Mouse (Mus musculus): ENCODE data around the gene Klk13. TPM values are rescaled to one million over a fixed set of nuclear protein-coding genes. Genes with fewer than 3 reads are reported as not detected.
"Not testable (repeated sequence)": the region's sequence is repeated elsewhere in the genome, so short reads cannot be mapped to it uniquely, and the experiment has no call there.

Gene Klk13
- polyA plus RNA-seq (2015; fragmentation: Nextera tagmentation; extraction: Ambion mirVana), result not detected in 2 replicates

DNA sequence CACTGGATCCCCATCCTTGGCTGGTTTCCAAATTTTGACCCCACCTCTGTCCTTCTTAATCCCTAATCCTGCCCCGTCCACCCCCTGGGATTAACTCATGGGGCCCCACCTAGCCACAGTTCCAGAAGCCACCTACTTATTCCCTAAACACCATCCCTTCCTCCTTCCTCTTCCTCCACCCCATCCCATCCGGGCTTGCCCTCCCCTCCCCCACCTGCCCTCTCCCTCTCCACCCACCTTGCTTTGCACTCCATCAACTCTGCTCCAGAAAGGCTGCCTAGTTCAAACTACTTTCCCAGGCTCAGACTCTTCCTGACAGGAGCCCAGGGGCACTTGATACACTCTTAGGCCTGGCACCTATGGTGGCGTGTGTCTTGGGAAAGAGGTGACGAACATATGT lies at the start of gene Klk13:
Gene Klk13 (plus strand): TSS at position 301 of the 400 bp plus-strand sequence.
- H3K36me3 ChIP-seq, result no peaks in the 10 kb centered on the region
- no peak for ATAC-seq (ENCODE audit: low read depth)
- H3K4me1 ChIP-seq (replicated peaks), result no peaks in the 10 kb centered on the region
- no peak within 1 kb of the TSS for H3K4me3 ChIP-seq
- peaks cover 9% of the 10 kb centered on the region; the same call in 1 of the 2 replicates for H3K27me3 ChIP-seq
- H3K9me3 ChIP-seq, result no peaks in the 10 kb centered on the region
- 71% methylated on average over 4 of the region's 4 CpGs for WGBS
- H3K9ac ChIP-seq, result no peak within 1 kb of the TSS
- H3K4me2 ChIP-seq, result no peak within 1 kb of the TSS
- H3K27ac ChIP-seq (replicated peaks), result no peak within 1 kb of the TSS

DNA sequence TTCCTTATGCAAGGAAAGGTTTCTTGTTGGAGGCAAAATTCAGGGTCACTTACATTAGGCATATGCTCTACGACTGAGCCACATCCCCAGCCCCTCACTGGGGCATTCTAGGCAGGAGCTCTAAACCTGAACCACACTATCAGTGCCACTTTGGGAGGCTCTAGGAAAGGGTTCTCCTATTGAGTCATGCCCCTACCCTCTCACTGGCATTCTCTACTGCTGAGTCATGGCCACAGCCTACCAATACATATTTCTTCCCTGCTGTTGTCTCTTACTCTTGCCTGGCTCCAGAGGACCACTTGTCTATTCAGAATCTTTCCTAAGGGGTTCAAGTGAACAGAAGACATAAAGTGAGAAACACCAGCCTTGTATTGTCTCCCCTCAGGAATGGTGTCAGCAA lies 49.6 kb upstream of the Klk13 start:
- no peak overlapping the region for H3K27ac ChIP-seq (replicated peaks)
- H3K27me3 ChIP-seq, result no peaks in the 10 kb centered on the region
- H3K4me1 ChIP-seq (replicated peaks), result no peaks in the 10 kb centered on the region
- no peaks in the 10 kb centered on the region for H3K36me3 ChIP-seq
- no peak for ATAC-seq (ENCODE audit: low read depth)
- no peak overlapping the region for H3K4me2 ChIP-seq
- no peaks in the 10 kb centered on the region for H3K9me3 ChIP-seq
- 79% methylated on average over 1 of the region's 1 CpGs for WGBS
- no peak overlapping the region for H3K4me3 ChIP-seq
- no peak overlapping the region for H3K9ac ChIP-seq

DNA sequence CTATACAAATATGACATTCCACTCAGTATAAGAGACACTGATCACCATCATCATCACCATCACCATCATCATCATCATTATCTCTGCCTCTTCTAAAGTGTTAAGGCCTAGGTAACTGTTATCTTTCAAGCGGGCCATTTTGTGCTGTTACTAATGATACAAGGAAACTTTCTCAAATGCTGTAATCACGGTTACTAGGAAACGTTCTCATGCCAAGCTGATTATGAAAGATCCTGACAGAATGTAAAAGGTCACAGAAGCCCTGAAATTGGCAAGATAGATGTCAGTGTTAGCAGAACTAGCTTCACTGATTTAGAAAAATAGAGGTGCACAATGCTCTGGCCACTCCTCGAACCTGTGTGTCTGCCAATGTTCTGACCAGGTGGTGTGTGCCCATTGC lies 45.1 kb upstream of the Klk13 start:
- not testable (repeated sequence) for H3K4me1 ChIP-seq (replicated peaks); H3K27me3 ChIP-seq; H3K27ac ChIP-seq (replicated peaks); H3K4me3 ChIP-seq; H3K9ac ChIP-seq; H3K4me2 ChIP-seq; ATAC-seq (ENCODE audit: low read depth); H3K9me3 ChIP-seq; H3K36me3 ChIP-seq
- WGBS, result 93% methylated on average over 4 of the region's 4 CpGs

DNA sequence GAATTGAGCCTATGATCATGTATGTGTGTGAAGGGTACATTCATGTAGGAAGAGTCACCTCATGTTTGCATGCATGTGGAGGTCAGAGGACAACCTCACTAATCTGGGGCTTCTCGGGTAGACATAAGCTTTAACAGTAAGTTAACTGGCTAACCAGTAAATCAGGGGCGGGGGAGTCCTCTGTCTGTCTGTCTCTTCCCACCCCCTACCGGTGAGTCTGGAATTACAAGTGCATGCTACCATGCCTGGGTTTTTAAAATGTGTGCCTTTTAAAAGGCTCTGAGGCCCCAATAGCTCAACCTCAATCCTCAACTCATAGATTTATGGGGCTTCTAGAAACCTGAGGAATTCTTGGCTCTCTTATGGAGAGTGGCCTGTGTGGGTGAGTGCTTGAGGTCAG lies 43.8 kb upstream of the Klk13 start:
- Histone ChIP-seq H3K36me3 (no peaks in the 10 kb centered on the region), H3K27me3 (no peaks in the 10 kb centered on the region), H3K4me3 (no peak overlapping the region), H3K4me2 (no peak overlapping the region), H3K4me1 (replicated peaks) (peaks cover 13% of the 10 kb centered on the region), H3K9ac (no peak overlapping the region), H3K9me3 (no peaks in the 10 kb centered on the region), H3K27ac (replicated peaks) (no peak overlapping the region)
- WGBS, result 22% methylated on average over 3 of the region's 3 CpGs
- ATAC-seq (ENCODE audit: low read depth), result no peak

DNA sequence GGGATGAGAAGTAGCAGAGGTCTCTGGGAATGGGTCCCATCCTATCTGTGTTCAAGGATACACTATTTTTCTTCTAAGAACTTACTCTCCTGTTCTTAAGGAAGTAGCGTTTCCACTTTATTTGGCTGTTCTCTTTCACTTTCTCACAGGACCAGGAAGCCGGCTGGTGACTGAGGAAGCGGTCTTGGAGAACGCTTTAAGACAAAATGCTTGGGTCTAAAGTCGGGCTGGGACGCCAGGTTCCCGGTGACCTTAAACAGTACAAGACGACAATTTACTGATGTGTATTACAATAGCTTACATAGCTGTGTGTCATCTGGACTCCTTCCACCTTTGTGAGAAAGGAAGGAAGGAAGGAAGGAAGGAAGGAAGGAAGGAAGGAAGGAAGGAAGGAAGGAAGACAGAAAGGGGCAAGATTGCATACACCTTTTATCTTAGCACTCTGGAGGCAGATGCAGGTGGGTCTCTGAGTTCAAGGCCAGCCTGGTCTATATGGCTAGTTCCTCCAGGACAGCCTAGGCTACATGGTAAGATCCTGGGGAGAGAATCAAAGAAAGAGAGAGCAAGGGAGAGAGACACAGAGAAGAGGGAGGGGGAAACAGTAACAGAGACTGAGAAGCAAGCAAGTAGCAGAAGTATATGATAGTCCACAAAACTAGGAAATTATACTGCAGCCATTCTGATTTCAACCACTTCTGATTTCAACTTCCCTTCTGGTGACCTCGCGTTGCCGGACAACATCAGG lies 41.1 kb upstream of the Klk13 start:
- Histone ChIP-seq H3K9ac (peak overlapping the region; percentile 45), H3K4me2 (peak overlapping the region; percentile 83), H3K9me3 (no peaks in the 10 kb centered on the region), H3K4me1 (replicated peaks) (peaks cover 13% of the 10 kb centered on the region), H3K27me3 (no peaks in the 10 kb centered on the region), H3K36me3 (peaks cover 22% of the 10 kb centered on the region), H3K27ac (replicated peaks) (no peak overlapping the region), H3K4me3 (peak overlapping the region; percentile 72)
- 67% methylated on average over 11 of the region's 11 CpGs for WGBS
- ATAC-seq (ENCODE audit: low read depth), result peak; percentile 55

DNA sequence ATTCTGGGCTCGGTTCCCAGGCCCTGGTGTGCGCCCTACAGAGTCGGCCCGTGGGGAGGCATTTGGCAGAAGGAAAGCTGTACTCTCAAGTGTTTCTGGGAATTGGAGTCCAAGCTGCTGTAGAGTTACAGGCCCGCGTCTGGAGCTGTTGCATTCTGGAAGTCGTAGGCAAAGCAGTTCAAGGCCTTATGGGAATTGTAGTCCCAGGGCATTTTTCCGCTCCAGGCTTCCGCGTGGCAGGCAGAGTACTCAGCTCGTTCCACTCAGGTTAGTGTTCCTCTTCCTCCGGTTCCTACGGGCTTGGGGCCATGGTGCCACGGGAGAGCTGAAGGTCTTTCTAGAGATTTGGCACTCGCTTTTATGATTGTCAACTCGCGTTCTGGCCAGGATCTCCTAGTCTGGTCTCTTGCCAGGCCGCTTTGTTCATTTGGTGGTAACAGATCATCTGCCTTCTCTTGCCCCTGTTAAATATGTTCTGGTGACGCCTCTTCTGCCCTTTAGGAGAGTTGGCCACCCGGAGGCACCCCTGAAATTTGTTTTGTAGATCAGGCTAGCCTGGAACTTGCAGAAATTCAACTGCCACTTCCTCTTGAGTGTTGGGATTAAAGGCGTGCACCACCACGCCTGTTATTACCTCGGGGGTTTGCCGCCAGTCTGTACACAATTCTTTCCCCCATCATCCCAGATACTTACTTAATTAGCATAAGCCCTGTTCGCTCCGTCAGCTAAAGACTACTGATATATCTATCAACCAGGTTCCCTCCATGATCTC lies 40.4 kb upstream of the Klk13 start, which contains the start of gene Ctu1:
Gene Ctu1 (plus strand): TSS at position 208 of the 772 bp plus-strand sequence.
- peak; percentile 96 for ATAC-seq (ENCODE audit: low read depth)
- under 1% methylated on average over 26 of the region's 26 CpGs for WGBS
- H3K4me1 ChIP-seq (replicated peaks), result peaks cover 13% of the 10 kb centered on the region
- H3K9ac ChIP-seq, result peak within 1 kb of the TSS; percentile 83
- H3K27ac ChIP-seq (replicated peaks), result peak within 1 kb of the TSS; percentile 29
- peak within 1 kb of the TSS; percentile 83 for H3K4me2 ChIP-seq
- H3K36me3 ChIP-seq, result peaks cover 30% of the 10 kb centered on the region
- no peaks in the 10 kb centered on the region for H3K9me3 ChIP-seq
- H3K27me3 ChIP-seq, result no peaks in the 10 kb centered on the region
- peak within 1 kb of the TSS; percentile 72 for H3K4me3 ChIP-seq

DNA sequence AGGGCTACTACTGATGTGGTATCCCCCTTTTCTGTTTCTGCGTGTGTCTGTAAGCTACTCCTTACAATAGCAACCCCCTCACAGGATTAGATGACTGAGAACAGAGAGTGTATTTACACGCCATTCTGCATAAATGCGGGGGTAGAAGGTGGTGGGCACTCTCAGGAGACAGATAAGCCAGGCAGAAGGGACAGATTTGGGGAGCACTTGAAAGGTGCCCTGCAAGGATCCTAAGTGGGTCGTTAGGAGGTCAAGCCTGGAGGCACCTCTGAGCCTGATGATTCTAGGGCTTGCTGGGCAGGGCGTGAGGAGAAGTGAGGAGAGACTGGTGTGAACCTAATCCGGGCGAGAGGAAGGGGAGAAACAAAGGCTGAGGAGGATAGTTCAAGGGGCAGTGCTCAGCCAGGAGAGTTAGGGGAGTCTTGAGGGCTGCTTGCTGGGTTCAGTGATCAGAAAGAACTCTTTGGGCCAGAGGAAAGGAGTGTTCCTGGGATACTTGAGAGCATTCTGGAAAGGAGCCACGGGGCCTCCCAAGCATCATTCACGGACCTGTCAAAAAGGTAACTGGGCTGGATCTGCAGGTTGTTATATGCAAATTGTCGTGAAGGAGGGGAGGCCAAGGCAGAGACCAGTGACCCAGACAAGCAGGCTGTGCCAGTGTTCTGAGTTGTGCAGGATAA lies 39.6 kb upstream of the Klk13 start:
- H3K9ac ChIP-seq, result peak overlapping the region; percentile 83
- peak overlapping the region; percentile 83 for H3K4me2 ChIP-seq
- H3K4me1 ChIP-seq (replicated peaks), result peaks cover 13% of the 10 kb centered on the region
- H3K36me3 ChIP-seq, result peaks cover 37% of the 10 kb centered on the region
- H3K27me3 ChIP-seq, result no peaks in the 10 kb centered on the region
- no peaks in the 10 kb centered on the region for H3K9me3 ChIP-seq
- H3K4me3 ChIP-seq, result peak overlapping the region; percentile 72
- H3K27ac ChIP-seq (replicated peaks), result peak overlapping the region; percentile 29; the same call in 1 of the 2 replicates
- 16% methylated on average over 10 of the region's 10 CpGs for WGBS
- ATAC-seq (ENCODE audit: low read depth), result peak; percentile 32

DNA sequence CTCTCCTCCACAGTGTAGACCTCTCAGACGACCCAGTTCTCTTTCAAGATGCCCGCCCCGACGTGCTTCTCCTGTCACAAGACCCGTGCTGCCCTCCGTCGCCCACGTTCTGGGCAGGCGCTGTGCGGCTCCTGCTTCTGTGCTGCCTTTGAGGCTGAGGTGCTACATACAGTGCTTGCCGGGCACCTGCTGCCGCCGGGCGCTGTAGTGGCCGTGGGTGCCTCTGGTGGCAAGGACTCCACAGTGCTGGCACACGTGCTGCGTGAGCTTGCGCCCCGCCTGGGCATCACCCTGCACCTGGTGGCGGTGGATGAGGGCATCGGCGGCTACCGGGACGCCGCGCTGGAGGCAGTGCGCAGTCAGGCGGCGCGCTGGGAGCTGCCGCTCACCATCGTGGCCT lies 37.3 kb upstream of the Klk13 start:
- no peaks in the 10 kb centered on the region for H3K27me3 ChIP-seq
- no peaks in the 10 kb centered on the region for H3K9me3 ChIP-seq
- 93% methylated on average over 32 of the region's 32 CpGs for WGBS
- H3K4me1 ChIP-seq (replicated peaks), result peaks cover 13% of the 10 kb centered on the region
- no peak overlapping the region for H3K4me2 ChIP-seq
- H3K9ac ChIP-seq, result no peak overlapping the region
- no peak overlapping the region for H3K27ac ChIP-seq (replicated peaks)
- ATAC-seq (ENCODE audit: low read depth), result no peak
- H3K4me3 ChIP-seq, result no peak overlapping the region
- peaks cover 47% of the 10 kb centered on the region for H3K36me3 ChIP-seq

DNA sequence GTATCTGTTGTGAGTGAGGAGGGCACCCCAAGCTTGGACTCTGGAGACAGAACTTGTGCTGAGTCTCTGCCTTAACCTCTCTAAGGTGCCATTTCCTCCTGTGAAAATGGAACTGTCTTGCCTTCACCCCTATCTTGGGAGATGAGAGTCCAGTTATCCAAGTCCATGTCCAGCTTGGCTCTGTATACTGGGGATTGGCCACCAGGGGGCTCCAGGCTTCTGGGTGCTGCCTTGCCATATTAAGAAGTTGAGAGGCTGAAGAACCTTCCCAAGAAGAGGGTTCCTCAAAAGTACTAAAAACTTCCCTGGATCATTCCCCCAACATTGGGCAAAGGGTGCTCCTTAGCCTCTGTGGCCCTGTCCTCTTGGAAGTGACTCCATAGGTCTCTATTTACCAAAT lies 33.9 kb upstream of the Klk13 start:
- H3K9me3 ChIP-seq, result no peaks in the 10 kb centered on the region
- no peak overlapping the region for H3K4me2 ChIP-seq
- no peaks in the 10 kb centered on the region for H3K4me1 ChIP-seq (replicated peaks)
- no peak for ATAC-seq (ENCODE audit: low read depth)
- no peaks in the 10 kb centered on the region for H3K27me3 ChIP-seq
- H3K36me3 ChIP-seq, result peaks cover 47% of the 10 kb centered on the region
- no peak overlapping the region for H3K9ac ChIP-seq
- H3K4me3 ChIP-seq, result no peak overlapping the region
- no peak overlapping the region for H3K27ac ChIP-seq (replicated peaks)

DNA sequence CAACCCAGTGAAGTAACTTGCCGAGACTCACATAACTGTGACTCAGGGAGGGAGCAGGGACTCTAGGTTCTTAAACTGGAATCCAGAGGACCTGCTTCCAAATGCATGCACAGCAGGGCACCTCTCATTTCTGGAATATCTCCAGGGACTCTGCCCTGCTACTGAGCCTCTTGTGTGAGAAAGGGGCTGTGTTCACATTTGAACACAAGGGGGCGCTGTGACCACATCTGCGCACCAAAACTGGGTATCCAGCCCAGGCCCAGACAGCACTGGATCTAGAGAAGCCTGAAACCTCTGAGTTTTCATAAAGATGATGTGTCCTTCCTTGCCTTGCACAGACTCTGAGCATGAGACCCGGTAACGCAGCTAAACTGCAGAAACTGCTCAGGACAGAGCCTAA lies 31.4 kb upstream of the Klk13 start:
- no peak overlapping the region for H3K27ac ChIP-seq (replicated peaks)
- no peaks in the 10 kb centered on the region for H3K27me3 ChIP-seq
- H3K4me1 ChIP-seq (replicated peaks), result no peaks in the 10 kb centered on the region
- WGBS, result 18% methylated on average over 5 of the region's 5 CpGs
- H3K4me2 ChIP-seq, result no peak overlapping the region
- no peak overlapping the region for H3K4me3 ChIP-seq
- ATAC-seq (ENCODE audit: low read depth), result 0 out of 2 replicates have a peak, but pooled peaks have one; percentile 9
- no peak overlapping the region for H3K9ac ChIP-seq
- H3K36me3 ChIP-seq, result peaks cover 27% of the 10 kb centered on the region
- no peaks in the 10 kb centered on the region for H3K9me3 ChIP-seq

DNA sequence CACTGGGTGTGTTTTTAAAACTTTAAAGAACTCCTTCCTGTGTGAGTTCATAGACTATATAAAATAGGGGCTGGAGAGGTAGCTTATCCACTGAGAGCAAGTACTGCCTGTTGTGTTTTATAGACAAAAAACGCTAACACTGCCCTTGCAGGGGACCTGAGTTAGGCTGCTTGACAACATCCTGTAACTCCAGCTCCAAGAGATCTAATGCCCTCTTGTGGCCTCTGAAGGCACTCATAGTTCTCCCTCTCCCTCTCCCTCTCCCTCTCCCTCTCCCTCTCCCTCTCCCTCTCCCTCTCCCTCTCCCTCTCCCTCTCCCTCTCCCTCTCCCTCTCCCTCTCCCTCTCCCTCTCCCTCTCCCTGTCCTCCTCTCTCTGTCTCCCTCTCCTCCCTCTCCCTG lies 29.9 kb upstream of the Klk13 start:
- not testable (repeated sequence) for H3K4me3 ChIP-seq; H3K4me2 ChIP-seq; H3K9ac ChIP-seq; H3K4me1 ChIP-seq (replicated peaks); H3K27ac ChIP-seq (replicated peaks); ATAC-seq (ENCODE audit: low read depth); H3K9me3 ChIP-seq; H3K27me3 ChIP-seq
- H3K36me3 ChIP-seq, result peaks cover 12% of the 10 kb centered on the region
- 17% methylated on average over 1 of the region's 1 CpGs for WGBS

DNA sequence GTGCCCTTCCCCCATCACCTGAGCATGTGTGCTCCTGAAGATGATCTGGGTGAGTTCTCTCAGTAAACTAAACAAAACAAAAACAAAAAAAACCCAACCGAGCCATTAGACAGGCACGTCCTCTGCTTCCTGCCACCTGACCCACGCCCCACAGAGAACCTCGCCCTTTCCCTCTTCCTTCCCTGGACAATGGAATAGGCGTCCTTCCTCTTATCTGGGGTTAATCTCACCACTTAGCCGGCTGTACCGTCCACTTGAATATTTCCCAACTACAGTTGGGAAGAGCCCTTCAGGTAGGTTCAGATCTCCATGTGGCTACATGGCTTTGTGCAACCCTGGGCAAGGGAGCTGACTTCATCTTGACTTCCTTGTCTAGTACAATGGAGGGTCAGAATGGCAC lies 27.3 kb upstream of the Klk13 start:
- Histone ChIP-seq H3K9me3 (no peaks in the 10 kb centered on the region), H3K4me3 (no peak overlapping the region), H3K9ac (no peak overlapping the region), H3K36me3 (no peaks in the 10 kb centered on the region), H3K4me2 (no peak overlapping the region), H3K27me3 (no peaks in the 10 kb centered on the region), H3K4me1 (replicated peaks) (no peaks in the 10 kb centered on the region), H3K27ac (replicated peaks) (no peak overlapping the region)
- WGBS, result 86% methylated on average over 7 of the region's 7 CpGs
- ATAC-seq (ENCODE audit: low read depth), result no peak
